Mouse (Mus musculus) forebrain, postnatal 0 days (tissue): ENCODE results near the gene Lrrc8a. TPM values are rescaled to one million over a fixed set of nuclear protein-coding genes. Genes with fewer than 3 reads are reported as not detected.

ENCODE experiments used
- ATAC-seq: fragments of 200-750 bp; cut with Nextera tagmentation; 2 replicates; pipeline ENCODE4 v1.8.0; 2017; ENCODE audit warnings: mild to moderate bottlenecking, moderate library complexity
- DNase-seq: peaks from one replicate; pipeline ENCODE4 v3.0.0-alpha.2; 2015
- H3K27ac ChIP-seq: fragments of 300-500 bp; sonication (generic); 2 replicates; pipeline ENCODE4 v1.5.1; 2014; ENCODE audit warnings: low read depth, mild to moderate bottlenecking, antibody characterized with exemption, low read length, moderate library complexity, mixed read lengths
- H3K27me3 ChIP-seq: fragments of 300-500 bp; sonication (generic); 2 replicates; pipeline ENCODE4 v1.6.1; 2014; ENCODE audit warnings: mild to moderate bottlenecking, low read length, mixed read lengths; ENCODE audit not compliant: insufficient read depth
- H3K36me3 ChIP-seq: fragments of 300-500 bp; sonication (generic); 2 replicates; pipeline ENCODE4 v1.6.1; 2014; ENCODE audit warnings: mild to moderate bottlenecking, moderate library complexity; ENCODE audit not compliant: insufficient read depth
- H3K4me1 ChIP-seq: fragments of 300-500 bp; sonication (generic); 2 replicates; pipeline ENCODE4 v1.6.1; 2014; ENCODE audit warnings: antibody characterized with exemption; ENCODE audit not compliant: insufficient read depth
- H3K4me2 ChIP-seq: fragments of 300-500 bp; sonication (generic); 2 replicates; pipeline ENCODE4 v1.6.1; 2014; ENCODE audit warnings: low read depth, mild to moderate bottlenecking, moderate library complexity
- H3K4me3 ChIP-seq: fragments of 300-500 bp; sonication (generic); 2 replicates; pipeline ENCODE4 v1.5.1; 2014; ENCODE audit warnings: low read depth, low read length, mixed read lengths
- H3K9ac ChIP-seq: fragments of 300-500 bp; sonication (generic); 2 replicates; pipeline ENCODE4 v1.6.1; 2014; ENCODE audit warnings: mild to moderate bottlenecking
- H3K9me3 ChIP-seq: fragments of 300-500 bp; sonication (generic); 2 replicates; pipeline ENCODE4 v1.6.1; 2016; ENCODE audit warnings: low read length
- CTCF ChIP-seq: sonication (generic); IDR thresholded peaks from 2 replicates; pipeline ENCODE4 v1.5.1; 2016; ENCODE audit warnings: antibody characterized with exemption, control low read depth, low read depth
- WGBS: fragments of 180-500 bp; shearing (Covaris S2); extraction: QIAGEN DNeasy Blood & Tissue Kit; methylation state at CpG from one replicate; pipeline ENCODE4 v1.1.7; 2014; 5-methylcytosine and 5-hydroxymethylcytosine counted together
- polyA plus RNA-seq: library from polyadenylated mRNA; unstranded; fragments of >200 nt; fragmentation: Nextera tagmentation; extraction: Ambion mirVana; gene quantifications from 2 replicates; pipeline ENCODE4 v1.2.1, GENCODE M21; 2015
- total RNA-seq: library from RNA; depleted of rRNA; stranded (reverse); fragments of >200 nt; gene quantifications from 2 replicates; pipeline ENCODE4 v1.2.3, GENCODE M21; 2014

Gene Lrrc8a
- total and polyA plus RNA-seq, 2 experiments from 2014 or later = 44.5 to 55.3 TPM

GRCm38 (mm10) chr2:30203439-30203838, 34.1 kb upstream of the Lrrc8a start:
- Histone ChIP-seq H3K9me3 (no peaks in the 10 kb centered on the region), H3K4me1 (peaks cover 8% of the 10 kb centered on the region; the same call in 1 of the 2 replicates), H3K27ac (no peak overlapping the region), H3K4me2 (no peak overlapping the region), H3K4me3 (no peak overlapping the region), H3K27me3 (no peaks in the 10 kb centered on the region), H3K9ac (no peak overlapping the region), H3K36me3 (no peaks in the 10 kb centered on the region)
- WGBS = 80% methylated on average over 7 of the region's 7 CpGs
- DNase-seq (peak; percentile 10), ATAC-seq (no peak)
- TF ChIP-seq CTCF = peak; percentile 53

- Histone ChIP-seq H3K27me3 (no peaks in the 10 kb centered on the region), H3K9me3 (no peaks in the 10 kb centered on the region), H3K9ac (peak overlapping the region; percentile 62), H3K4me2 (peak overlapping the region; percentile 83), H3K27ac (peak overlapping the region; percentile 78), H3K4me1 (peaks cover 8% of the 10 kb centered on the region; the same call in 1 of the 2 replicates), H3K36me3 (no peaks in the 10 kb centered on the region), H3K4me3 (peak overlapping the region; percentile 63)
- no peak for DNase-seq
- no peak for TF ChIP-seq CTCF
- 2% methylated on average over 13 of the region's 13 CpGs for WGBS
- peak; percentile 50 for ATAC-seq
Observed at GRCm38 (mm10) chr2:30205255-30205628, 32.3 kb upstream of the Lrrc8a start.

GRCm38 (mm10) chr2:30205629-30206357, 31.7 kb upstream of the Lrrc8a start, which contains the start of gene Kyat1:
TSS of gene Kyat1 (minus strand) at chr2:30205847.
- H3K4me1 ChIP-seq = peaks cover 8% of the 10 kb centered on the region; the same call in 1 of the 2 replicates
- under 1% methylated on average over 44 of the region's 44 CpGs for WGBS
- peak within 1 kb of the TSS; percentile 78 for H3K27ac ChIP-seq
- H3K9ac ChIP-seq = peak within 1 kb of the TSS; percentile 62
- H3K9me3 ChIP-seq = no peaks in the 10 kb centered on the region
- no peaks in the 10 kb centered on the region for H3K27me3 ChIP-seq
- DNase-seq (peak; percentile 95), ATAC-seq (peak; percentile 99)
- H3K4me2 ChIP-seq = peak within 1 kb of the TSS; percentile 83
- no peak for TF ChIP-seq CTCF
- H3K36me3 ChIP-seq = no peaks in the 10 kb centered on the region
- H3K4me3 ChIP-seq = peak within 1 kb of the TSS; percentile 63

- 86% methylated on average over 4 of the region's 4 CpGs for WGBS
- Histone ChIP-seq H3K36me3 (no peaks in the 10 kb centered on the region), H3K4me1 (peaks cover 8% of the 10 kb centered on the region; the same call in 1 of the 2 replicates), H3K9ac (no peak overlapping the region), H3K4me2 (no peak overlapping the region), H3K27me3 (no peaks in the 10 kb centered on the region), H3K9me3 (no peaks in the 10 kb centered on the region), H3K27ac (no peak overlapping the region), H3K4me3 (no peak overlapping the region)
- ATAC-seq (no peak), DNase-seq (no peak)
- TF ChIP-seq CTCF = no peak
Observed at GRCm38 (mm10) chr2:30207401-30207800, 30.1 kb upstream of the Lrrc8a start.

GRCm38 (mm10) chr2:30207886-30208285, 29.6 kb upstream of the Lrrc8a start:
- Histone ChIP-seq H3K4me3 (no peak overlapping the region), H3K36me3 (no peaks in the 10 kb centered on the region), H3K9ac (no peak overlapping the region), H3K27me3 (no peaks in the 10 kb centered on the region), H3K27ac (no peak overlapping the region), H3K4me2 (no peak overlapping the region), H3K9me3 (no peaks in the 10 kb centered on the region), H3K4me1 (peaks cover 8% of the 10 kb centered on the region; the same call in 1 of the 2 replicates)
- DNase-seq = no peak
- TF ChIP-seq CTCF = no peak
- ATAC-seq = no peak
- 77% methylated on average over 5 of the region's 5 CpGs for WGBS

GRCm38 (mm10) chr2:30211408-30212168, 25.9 kb upstream of the Lrrc8a start:
- 0 out of 2 replicates have a peak, but pooled peaks cover under 1% of the 10 kb centered on the region for H3K4me1 ChIP-seq
- DNase-seq (no peak), ATAC-seq (no peak)
- H3K36me3 ChIP-seq = no peaks in the 10 kb centered on the region
- no peak for TF ChIP-seq CTCF
- 71% methylated on average over 6 of the region's 6 CpGs for WGBS
- H3K4me2 ChIP-seq = no peak overlapping the region
- no peak overlapping the region for H3K27ac ChIP-seq
- no peak overlapping the region for H3K4me3 ChIP-seq
- no peak overlapping the region for H3K9ac ChIP-seq
- H3K27me3 ChIP-seq = no peaks in the 10 kb centered on the region
- no peaks in the 10 kb centered on the region for H3K9me3 ChIP-seq

- no peak for TF ChIP-seq CTCF
- ATAC-seq (no peak), DNase-seq (no peak)
- H3K36me3 ChIP-seq = no peaks in the 10 kb centered on the region
- 76% methylated on average over 4 of the region's 4 CpGs for WGBS
- no peaks in the 10 kb centered on the region for H3K4me1 ChIP-seq
- H3K9me3 ChIP-seq = no peaks in the 10 kb centered on the region
- H3K27me3 ChIP-seq = no peaks in the 10 kb centered on the region
- no peak overlapping the region for H3K4me2 ChIP-seq
- H3K27ac ChIP-seq = no peak overlapping the region
- H3K4me3 ChIP-seq = no peak overlapping the region
- H3K9ac ChIP-seq = no peak overlapping the region
Observed at GRCm38 (mm10) chr2:30212169-30212545, 25.4 kb upstream of the Lrrc8a start.
